Mouse (Mus musculus): ENCODE data around the gene Scn1a. TPM values are rescaled to one million over a fixed set of nuclear protein-coding genes. Genes with fewer than 3 reads are reported as not detected.

Gene Scn1a
- total RNA-seq (2017) = not detected in 2 replicates

DNA sequence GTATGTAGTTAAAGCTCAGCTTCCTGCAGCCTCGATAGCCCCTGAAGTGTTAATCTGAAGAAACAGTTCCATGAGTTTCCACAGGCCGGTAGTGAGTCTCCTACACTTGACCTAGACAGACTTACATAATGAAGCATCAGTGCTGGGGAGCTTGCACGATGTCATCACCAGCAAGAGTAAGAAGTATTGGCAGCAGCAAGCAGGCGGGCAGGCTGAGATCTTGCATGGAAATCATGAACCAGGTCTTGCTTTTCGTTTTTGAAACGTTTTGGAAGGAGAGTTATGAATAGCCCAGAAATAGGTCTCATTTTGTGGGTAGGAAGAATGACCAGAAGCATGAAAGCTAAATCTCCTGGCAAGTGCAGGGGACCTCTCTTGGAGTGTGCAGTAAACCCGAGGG is at the start of gene Scn1a:
TSS of gene Scn1a (minus strand) at position 130 of the 400 bp plus-strand sequence.
- ATAC-seq (replicated peaks; ENCODE audit: low read depth, poor library complexity, severe bottlenecking) = no peak

DNA sequence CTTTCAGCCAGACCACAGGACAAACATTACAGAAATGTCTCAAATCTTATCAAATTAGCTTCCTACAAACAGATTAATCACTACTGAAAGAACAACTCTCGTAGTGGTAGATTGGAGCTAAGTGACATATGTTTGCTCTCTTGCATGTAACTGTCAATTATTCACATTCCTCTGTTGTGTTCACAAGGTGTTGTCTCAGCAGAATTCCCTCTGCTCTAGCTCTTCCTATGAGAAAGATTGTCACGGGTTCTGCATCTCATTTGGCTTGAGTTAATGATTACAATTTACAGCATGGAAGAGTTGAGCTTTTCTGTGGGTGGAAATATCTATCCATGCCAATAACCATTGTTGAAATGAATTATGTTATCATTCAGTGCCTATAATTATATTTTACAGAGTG is 37.8 kb upstream of the Scn1a start:
- no peak for ATAC-seq (replicated peaks; ENCODE audit: low read depth, poor library complexity, severe bottlenecking)

DNA sequence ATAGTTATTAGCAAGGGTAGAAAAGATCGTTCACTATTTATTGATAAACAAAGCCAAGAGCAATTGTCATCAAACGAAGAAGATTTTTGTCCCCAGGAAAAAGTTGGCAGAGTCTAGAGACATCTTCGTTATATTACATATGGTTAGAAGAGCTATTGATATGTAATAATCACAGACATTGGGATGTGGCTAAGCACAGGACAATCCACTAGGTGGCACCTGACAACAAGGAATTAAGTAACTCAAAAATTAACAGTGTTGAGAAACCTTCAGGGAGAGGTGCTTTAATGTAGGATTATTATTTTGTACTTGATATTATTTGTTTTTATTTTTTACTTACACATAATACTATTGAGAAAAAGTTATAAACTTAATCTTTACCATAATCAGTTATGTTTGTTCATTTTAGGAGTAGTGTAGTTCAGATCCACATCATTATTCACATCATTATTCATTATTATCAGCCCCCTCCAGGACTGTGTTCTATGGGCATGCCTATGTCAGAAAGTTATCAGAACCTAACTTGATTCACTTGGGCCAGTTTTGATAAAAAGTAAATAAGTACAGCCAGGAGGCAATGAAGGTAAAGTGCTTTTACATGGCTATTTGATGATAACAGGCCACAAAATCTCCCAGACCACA is 32.7 kb upstream of the Scn1a start:
- no peak for ATAC-seq (replicated peaks; ENCODE audit: low read depth, poor library complexity, severe bottlenecking)

DNA sequence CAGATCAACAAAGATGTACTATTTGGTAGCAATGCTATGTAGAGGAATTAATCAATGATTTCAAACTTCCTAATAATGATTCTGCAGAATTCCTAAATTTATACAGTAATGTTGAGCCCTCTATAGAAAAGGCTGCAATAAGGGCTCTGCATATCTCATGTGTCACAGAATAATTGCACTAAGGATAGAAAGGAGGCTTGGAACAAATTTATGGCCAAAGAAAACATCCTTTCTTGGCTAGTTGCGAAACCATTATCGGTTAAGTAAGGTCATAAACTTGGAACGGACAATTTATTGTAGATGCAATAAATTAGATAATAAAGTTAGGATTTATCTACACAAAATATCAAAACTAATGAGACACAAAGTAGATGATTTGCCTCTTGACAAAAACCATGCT is 24.8 kb upstream of the Scn1a start:
- ATAC-seq (replicated peaks; ENCODE audit: low read depth, poor library complexity, severe bottlenecking) = no peak

DNA sequence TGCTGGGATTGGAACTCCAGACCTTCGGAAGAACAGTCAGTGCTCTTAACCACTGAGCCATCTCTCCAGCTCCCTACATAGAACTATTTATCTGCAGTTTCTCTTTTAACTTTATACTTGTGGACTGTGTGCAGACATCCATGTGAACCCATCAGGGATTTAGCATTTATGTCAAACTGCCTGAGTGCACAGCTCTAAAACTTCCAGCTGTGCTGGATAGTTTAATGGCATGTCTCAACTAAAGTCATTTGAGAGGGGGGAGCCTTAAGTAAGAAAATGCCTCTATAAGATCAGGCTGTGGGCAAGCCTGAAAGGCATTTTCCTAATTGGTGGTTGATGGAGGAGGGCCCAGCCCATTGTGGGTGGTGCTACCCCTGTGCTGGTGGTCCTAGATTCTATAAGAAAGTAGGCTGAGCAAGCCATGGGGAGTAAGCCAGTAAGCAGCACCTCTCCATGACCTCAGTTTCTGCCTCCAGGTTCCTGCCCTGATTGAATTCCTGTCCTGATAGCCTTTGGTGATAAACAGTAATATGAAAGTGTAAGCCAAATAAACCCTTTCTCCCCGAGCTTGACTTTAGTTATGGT is 24.3 kb upstream of the Scn1a start:
- no peak for ATAC-seq (replicated peaks; ENCODE audit: low read depth, poor library complexity, severe bottlenecking)

DNA sequence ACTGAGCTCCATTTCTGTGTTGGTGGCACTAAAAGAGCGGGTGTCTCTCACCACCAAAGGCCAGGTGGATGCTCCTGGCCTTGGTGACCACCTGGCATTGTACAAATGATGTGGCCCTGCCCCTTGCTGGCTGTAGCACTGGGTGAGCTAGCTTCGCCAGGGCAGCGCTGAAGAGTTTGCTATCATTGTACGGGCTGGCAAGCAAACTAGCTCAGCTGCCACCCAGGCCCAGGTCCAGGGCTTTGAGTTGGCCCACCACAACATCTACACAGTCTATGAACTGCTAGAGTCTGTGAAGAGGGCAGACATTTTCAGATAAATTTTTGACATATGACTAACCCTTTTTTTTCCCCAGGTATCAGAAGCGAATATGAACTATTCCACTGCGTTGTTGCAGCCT is 23.3 kb upstream of the Scn1a start:
- ATAC-seq (replicated peaks; ENCODE audit: low read depth, poor library complexity, severe bottlenecking) = no peak

DNA sequence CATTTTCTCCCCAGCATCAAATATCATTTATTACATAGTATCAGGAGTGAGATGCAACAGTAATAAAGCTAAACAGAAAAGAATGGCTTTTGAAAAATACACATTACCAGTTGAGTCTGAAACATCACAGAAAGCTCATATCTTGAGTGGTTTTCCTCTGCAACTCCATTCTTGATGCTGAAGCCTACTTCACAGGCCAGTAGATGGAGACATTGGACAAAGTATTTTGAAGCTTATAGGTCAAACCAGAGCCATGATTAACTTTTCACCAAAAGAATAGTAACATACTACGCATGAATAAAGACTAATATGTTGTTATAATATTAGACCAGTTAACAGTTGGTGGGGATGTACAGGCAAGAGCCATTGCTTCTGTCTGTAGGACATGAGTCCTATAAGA is 21.8 kb upstream of the Scn1a start:
- no peak for ATAC-seq (replicated peaks; ENCODE audit: low read depth, poor library complexity, severe bottlenecking)

DNA sequence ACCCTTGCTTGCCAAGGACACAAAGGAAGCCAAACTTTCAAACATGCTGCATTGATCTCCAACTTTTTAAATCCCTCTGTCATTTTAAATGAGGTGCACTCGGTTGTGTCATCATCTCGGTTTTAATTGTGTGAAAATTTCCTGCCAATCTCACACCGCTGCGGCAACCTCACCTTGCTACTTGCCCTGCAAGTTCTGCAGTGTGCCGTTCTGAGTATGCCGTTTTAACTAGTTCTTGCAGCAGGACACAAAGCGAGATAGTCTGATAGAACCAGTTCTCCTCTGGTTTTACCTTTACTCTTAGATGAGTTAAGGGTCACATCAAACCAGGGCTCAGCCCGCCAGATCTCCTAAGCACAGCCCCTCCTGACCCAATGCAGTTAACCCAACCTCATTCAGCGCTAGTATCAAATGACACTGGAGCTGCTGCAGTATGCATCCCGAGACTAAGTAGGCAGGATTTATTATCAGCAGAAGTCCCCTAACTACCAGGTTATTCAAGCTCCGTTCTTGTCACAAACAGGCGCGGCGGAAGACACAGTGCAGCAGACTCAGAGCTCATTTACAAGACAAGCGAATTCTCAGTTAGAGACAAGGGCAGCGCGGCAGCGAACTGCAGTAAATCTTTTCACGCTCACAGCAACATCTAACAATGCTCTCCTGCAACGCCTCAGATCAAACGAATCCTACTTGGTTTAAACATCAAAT is 722 bp downstream of the Scn1a start:
- no peak for ATAC-seq (replicated peaks; ENCODE audit: low read depth, poor library complexity, severe bottlenecking)

DNA sequence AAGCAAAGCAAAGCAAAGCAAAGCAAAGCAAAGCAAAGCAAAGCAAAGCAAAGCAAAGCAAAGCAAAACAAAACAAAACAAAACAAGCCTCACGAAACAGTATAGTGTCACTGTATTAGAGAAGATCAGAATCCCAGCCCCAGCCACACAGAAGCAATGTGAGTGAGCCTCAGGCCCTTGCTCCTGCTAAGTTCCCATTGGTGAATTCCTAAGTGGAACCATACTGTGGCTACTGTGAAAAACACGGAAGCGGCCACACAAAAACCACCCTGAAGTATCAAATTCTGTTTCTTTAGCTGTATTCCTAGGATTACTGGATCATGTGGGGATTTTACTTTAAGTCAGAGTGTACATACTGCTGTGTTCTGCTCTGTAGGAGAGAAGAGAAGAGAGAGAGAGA is 4.4 kb downstream of the Scn1a start:
- no peak for ATAC-seq (replicated peaks; ENCODE audit: low read depth, poor library complexity, severe bottlenecking)

DNA sequence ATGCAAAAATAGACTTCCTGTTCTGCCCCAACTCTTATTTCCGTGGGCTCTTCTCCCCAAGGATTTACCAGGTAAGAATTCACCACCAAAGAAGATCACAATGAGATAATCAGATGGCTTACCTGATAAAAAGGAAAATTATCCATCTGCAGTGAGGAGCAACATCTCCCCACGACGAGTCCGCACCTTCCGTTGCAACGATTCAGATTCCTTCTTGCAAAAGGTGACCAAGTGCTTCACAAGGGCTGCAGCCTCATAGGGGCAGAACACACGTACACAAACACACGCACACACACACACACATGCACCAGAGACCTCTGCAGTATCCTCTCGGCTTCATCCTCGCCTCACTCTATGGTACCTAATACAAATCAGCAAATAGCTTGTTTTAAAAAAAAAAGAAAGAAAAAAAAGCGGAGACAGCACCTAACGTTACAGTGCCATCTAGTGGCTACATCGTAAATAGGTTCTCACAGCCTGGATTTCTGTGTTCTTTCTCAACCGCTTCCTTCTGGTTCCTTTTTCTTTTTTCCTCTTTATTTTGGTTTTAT is 30.8 kb downstream of the Scn1a start:
- peak; percentile 68 for ATAC-seq (replicated peaks; ENCODE audit: low read depth, poor library complexity, severe bottlenecking)

DNA sequence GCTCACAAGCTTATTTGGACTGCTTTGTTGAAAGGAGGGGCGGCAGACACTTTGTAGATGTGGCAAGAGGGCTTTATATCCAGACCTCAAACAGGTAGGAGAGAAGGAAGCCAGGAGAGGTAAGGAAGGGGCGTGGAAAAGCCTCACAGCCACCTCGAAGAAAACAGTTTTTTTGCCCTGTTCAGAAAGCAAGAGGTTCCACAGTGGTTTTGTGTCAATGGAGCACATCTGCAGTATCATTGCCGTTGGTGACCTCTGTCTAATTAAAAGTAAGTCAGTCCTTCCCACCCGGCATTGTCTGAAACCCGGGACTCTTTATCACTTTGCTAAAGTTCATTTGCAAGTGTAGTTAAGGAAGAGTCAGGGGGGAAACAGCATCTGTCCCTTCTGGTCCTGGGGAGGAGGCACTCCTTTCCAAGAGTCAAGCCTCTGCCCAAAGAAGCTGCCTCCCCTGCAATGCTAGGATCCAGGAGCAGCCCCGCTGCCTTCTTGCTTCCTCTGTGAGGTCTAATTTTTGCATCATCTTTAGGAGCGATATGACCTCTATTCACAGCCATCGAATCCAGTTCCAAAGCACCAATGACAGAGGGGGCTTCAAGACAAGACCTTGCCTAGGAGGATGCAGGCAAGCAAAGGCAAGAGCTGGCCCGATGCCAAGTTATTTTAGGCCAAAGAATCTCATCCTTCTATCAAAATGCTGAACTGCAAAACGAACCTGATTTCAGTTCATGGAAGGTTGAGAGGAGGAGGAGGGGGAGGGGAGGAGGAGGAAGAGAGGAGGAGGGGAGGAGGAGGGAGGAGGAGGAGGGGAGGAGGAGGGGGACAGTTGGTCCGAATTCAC is 31.5 kb downstream of the Scn1a start:
- no peak for ATAC-seq (replicated peaks; ENCODE audit: low read depth, poor library complexity, severe bottlenecking)

DNA sequence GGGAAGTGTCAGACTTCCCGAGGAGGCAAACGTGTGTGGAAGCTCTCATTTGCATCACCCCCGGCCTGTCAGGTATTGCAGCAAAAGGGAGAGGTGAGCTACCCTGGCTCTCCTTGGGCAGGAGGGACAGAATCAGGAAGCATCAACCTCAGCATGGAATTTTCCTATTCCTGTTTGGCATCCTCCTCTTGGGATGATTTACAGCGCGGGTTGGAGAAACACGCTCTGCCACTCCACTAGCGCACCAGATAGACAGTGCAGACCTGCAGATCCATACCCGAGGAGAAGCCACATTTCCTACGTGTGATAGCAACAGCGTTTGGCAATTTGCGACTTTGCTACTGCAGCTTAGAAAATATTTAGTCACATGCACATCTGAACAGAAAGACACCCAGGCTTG is 32.2 kb downstream of the Scn1a start:
- ATAC-seq (replicated peaks; ENCODE audit: low read depth, poor library complexity, severe bottlenecking) = no peak; the same call in 1 of the 2 replicates

DNA sequence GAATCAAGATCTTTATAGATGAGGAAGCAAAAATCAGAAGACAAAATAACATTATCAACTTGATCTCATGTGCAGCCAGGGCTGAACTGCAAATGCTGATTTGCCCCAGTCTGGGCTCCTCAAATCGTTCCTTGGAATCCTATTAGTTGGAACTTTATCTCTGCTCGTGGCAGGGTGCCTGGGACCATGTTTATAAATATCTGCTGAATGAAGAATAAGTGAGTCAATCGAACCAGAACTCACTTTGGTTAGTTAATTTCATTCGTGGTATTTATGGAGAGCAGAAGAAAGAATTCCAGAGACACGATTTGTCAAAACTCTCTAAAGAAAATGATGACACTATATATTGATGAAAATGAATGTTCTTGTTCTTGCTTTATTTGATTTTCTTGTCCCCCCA is 48.1 kb downstream of the Scn1a start:
- ATAC-seq (replicated peaks; ENCODE audit: low read depth, poor library complexity, severe bottlenecking) = no peak

DNA sequence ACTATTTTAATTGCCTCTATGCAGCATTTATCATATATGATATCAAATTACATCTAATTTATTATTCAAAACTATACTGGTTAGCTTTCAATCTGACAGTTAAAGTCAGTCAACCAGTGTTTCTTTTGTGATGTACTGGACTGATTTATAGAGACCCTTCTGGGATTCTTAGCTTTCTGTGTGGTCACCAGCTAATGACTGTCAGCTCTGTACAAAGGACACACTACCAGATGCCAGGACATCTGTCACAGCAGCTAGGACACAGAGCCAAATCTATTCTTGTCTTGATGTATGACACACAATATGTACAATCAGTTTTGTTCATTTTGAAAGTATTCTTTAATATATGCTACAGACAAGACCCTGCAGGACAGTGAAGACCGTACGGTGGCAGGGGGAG is 72.7 kb downstream of the Scn1a start:
- no peak for ATAC-seq (replicated peaks; ENCODE audit: low read depth, poor library complexity, severe bottlenecking)

DNA sequence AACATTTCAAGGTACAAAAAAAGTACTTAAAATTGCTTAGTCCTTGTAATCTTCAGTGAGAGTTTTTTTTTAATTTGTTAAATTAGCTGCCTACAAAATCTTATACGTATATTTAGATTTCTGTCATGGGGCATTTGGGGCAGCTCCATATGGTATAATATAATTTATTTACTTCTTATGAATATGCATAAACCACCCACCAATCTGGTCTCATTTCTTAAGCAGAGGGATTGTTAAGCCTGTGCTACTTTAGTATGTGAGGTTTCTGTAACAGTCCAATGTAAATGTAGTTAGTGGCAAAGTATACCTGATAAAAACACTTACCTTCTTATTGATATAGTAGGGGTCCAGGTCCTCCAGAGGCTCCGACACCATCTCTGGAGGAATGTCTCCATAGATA is 90.0 kb downstream of the Scn1a start:
- ATAC-seq (replicated peaks; ENCODE audit: low read depth, poor library complexity, severe bottlenecking) = no peak

DNA sequence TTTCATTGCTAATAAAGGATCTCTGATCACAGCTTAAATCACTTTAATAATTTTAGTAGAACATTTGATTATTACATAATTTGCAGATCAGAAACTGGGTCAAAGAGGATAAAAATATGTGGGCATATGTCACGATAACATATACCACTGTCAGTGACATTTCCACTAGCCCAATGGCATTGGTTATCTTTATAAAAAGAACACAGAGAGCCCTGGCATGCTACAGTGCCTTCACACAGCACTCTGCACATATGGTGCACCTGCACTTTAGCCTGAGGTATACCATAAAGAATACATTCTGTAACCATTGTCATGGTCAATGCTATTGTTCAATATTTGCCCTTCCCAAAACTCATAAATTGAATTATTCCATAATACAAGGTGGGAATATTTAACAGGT is 94.0 kb downstream of the Scn1a start:
- ATAC-seq (replicated peaks; ENCODE audit: low read depth, poor library complexity, severe bottlenecking) = no peak

DNA sequence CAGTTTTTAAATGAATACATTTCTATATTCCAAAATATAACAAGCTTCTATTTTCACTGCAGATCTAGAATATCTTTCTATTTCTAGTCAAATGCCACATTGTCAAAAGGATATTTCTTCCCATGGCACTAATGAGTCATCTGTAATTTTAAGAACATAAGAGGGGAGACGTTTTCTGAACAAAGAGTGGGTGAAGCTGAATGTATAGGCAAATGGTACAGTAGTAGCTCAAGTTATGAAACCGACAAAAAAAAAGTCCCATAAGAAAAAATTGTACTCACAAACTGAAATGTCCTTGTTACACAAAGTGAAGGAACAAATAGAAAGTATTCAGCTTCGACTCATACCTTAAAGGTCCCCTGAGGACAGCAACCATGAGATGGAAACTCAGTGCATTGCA is 94.5 kb downstream of the Scn1a start:
- no peak for ATAC-seq (replicated peaks; ENCODE audit: low read depth, poor library complexity, severe bottlenecking)

DNA sequence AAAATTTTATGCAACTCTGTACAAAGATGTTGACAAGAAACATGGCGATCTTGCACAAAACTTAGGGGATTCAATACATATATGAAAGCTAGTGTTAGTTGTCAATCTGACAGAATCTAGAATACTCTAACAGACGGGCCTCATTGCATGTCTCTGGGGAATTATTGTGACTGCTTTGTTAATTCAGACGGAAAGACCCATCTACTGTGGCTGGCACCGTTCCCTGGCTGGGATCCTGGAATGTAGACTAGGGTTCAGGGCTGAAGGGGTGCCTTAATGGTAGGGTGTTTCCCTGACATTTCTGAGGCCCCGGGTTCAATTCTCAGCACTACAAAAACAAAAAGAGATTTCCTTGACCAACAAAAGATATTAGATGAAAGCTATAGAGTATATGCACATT is 103.2 kb downstream of the Scn1a start:
- no peak for ATAC-seq (replicated peaks; ENCODE audit: low read depth, poor library complexity, severe bottlenecking)

DNA sequence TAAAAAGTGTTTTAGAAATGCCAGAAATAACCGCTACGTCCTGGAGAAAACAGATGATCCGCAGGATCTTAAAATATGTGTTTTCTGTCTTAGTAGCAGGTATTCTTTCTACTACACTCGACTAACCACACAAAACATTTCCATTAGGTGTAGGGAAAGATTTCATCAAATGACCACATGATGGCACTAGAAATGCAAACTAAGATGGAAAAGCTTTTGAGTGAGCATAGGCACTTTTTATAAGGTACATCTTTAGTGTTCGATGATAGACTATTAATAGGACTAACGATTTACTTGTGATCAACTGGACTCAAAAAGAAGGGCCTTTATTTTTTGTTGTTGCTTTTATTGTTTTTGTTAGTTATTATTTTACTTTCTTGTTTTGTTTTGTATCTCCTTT is 104.2 kb downstream of the Scn1a start:
- ATAC-seq (replicated peaks; ENCODE audit: low read depth, poor library complexity, severe bottlenecking) = no peak

DNA sequence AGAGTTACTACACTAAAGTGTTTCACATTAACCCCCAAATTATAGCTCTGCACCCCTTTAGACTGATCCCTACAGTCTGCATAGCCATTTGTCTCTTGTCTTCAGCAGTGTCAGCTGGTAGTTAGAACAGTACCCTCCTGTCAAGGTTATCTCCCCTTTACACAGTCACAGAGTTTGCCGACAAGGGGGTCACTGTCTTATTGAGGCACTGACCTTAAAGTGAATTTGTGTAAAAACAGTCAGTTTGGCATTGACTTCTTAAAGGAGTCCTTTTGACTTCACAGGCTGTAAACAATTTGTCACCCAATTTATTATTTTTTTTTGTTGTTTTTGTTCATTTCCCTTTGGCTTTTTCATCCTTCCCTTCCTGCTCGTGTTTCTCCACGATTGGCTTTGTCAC is 168.1 kb downstream of the Scn1a start:
- no peak for ATAC-seq (replicated peaks; ENCODE audit: low read depth, poor library complexity, severe bottlenecking)
